In genomic region chr19:37695762-37696602, GRCm38 (mm10) we compare ENCODE assay signal across 11 mouse cellular contexts. TPM values are rescaled to one million over a fixed set of nuclear protein-coding genes. Genes with fewer than 3 reads are reported as not detected.
A peak's percentile ranks its signal among the peaks of the same experiment; 100 is the strongest.
DNase-seq lines count a peak whose midpoint lies in the region; ATAC-seq and TF ChIP-seq lines count a peak whose summit lies in the region.
"Had no signal": no experiment of that assay in that cellular context is flagged by ENCODE, and none has a peak within 500 bp of the region (broad histone marks: within the 10 kb centered on the region; RNA-seq: fewer than 3 reads in every experiment).

No protein-coding gene starts in this region.

- H3K9ac ChIP-seq in heart, embryonic 13.5 days = 0 out of 2 replicates have a peak overlapping the region, but pooled peaks have one; percentile 3
- H3K9ac ChIP-seq in hindbrain, embryonic 11.5 days (ENCODE audit: low read depth, low read length) = no peak overlapping the region
- no peak overlapping the region for H3K9ac ChIP-seq in liver, postnatal 0 days (replicated peaks)

- 5% methylated on average over 42 of the region's 42 CpGs for WGBS in heart, embryonic 13.5 days
- WGBS in hindbrain, embryonic 11.5 days = 1% methylated on average over 42 of the region's 42 CpGs
- 6% methylated on average over 42 of the region's 42 CpGs for WGBS in liver, postnatal 0 days (ENCODE audit: insufficient replicate concordance)

- no peaks in the 10 kb centered on the region for H3K36me3 ChIP-seq in heart, embryonic 13.5 days
- H3K36me3 ChIP-seq in hindbrain, embryonic 11.5 days (ENCODE audit: control insufficient read depth, insufficient read depth, low read length) = no peaks in the 10 kb centered on the region
- no peaks in the 10 kb centered on the region for H3K36me3 ChIP-seq in liver, postnatal 0 days (replicated peaks; ENCODE audit: insufficient read depth, low read length)

- intact Hi-C loops in heart, postnatal 10 days (cut with DNase I) = no loop called here

- no peak for TF ChIP-seq CTCF in liver, postnatal 0 days (IDR thresholded peaks at IDR 0.05; ENCODE audit: low read depth)

- peaks cover 47% of the 10 kb centered on the region for H3K4me1 ChIP-seq in heart, embryonic 13.5 days
- H3K4me1 ChIP-seq in hindbrain, embryonic 11.5 days (replicated peaks; ENCODE audit: control insufficient read depth, insufficient read depth, low read length) = peaks cover 19% of the 10 kb centered on the region
- peaks cover 21% of the 10 kb centered on the region for H3K4me1 ChIP-seq in liver, postnatal 0 days (ENCODE audit: insufficient read depth)

- DNase-seq in heart, postnatal 10 days = no peak
- DNase-seq in ES-CJ7 (ENCODE audit: low read depth, low spot score) = peak; percentile 64
- DNase-seq in hindbrain, embryonic 11.5 days (ENCODE audit: low spot score) = peak; percentile 53
- peak; percentile 63 for DNase-seq in liver, postnatal 0 days
- no peak for DNase-seq in thymus, postnatal 36 days
- DNase-seq in adrenal gland, postnatal 14 days = no peak
- DNase-seq in ovary, postnatal 10 days (ENCODE audit: low spot score) = no peak
- DNase-seq: left cerebral cortex, postnatal 4 days; right cerebral cortex, postnatal 25 days had no signal

- ATAC-seq in heart, embryonic 13.5 days (ENCODE audit: extremely low read depth, insufficient number of reproducible peaks, low FRiP score, low TSS enrichment) = no peak
- no peak for ATAC-seq in hindbrain, embryonic 11.5 days (ENCODE audit: low FRiP score)
- peak; percentile 72 for ATAC-seq in liver, postnatal 0 days

- H3K4me2 ChIP-seq in heart, embryonic 13.5 days = peak overlapping the region; percentile 83
- H3K4me2 ChIP-seq in hindbrain, embryonic 11.5 days (replicated peaks; ENCODE audit: low read depth, low read length) = 0 out of 2 replicates have a peak overlapping the region, but pooled peaks have one; percentile 17
- peak overlapping the region; percentile 66 for H3K4me2 ChIP-seq in liver, postnatal 0 days (ENCODE audit: low read depth, low read length)

- H3K27me3 ChIP-seq in heart, embryonic 13.5 days (replicated peaks) = peaks cover 100% of the 10 kb centered on the region
- H3K27me3 ChIP-seq in hindbrain, embryonic 11.5 days (ENCODE audit: control insufficient read depth, insufficient read depth, low read length) = peaks cover 100% of the 10 kb centered on the region
- peaks cover 95% of the 10 kb centered on the region for H3K27me3 ChIP-seq in liver, postnatal 0 days (ENCODE audit: insufficient read depth, low read length)

- H3K27ac ChIP-seq in heart, embryonic 13.5 days (replicated peaks) = no peak overlapping the region
- no peak overlapping the region for H3K27ac ChIP-seq in hindbrain, embryonic 11.5 days (ENCODE audit: low read depth, low read length)
- no peak overlapping the region for H3K27ac ChIP-seq in liver, postnatal 0 days (ENCODE audit: low read depth)

- no peaks in the 10 kb centered on the region for H3K9me3 ChIP-seq in heart, embryonic 13.5 days
- H3K9me3 ChIP-seq in hindbrain, embryonic 11.5 days (ENCODE audit: control insufficient read depth, low read length) = no peaks in the 10 kb centered on the region
- H3K9me3 ChIP-seq in liver, postnatal 0 days (ENCODE audit: low read length) = no peaks in the 10 kb centered on the region

- peak overlapping the region; percentile 54 for H3K4me3 ChIP-seq in heart, embryonic 13.5 days
- H3K4me3 ChIP-seq in hindbrain, embryonic 11.5 days (ENCODE audit: low read depth, low read length) = peak overlapping the region; percentile 31; the same call in 1 of the 2 replicates
- peak overlapping the region; percentile 40 for H3K4me3 ChIP-seq in liver, postnatal 0 days (ENCODE audit: low read depth, low read length)

- no peak for TF ChIP-seq EP300 in liver, postnatal 0 days (IDR thresholded peaks at IDR 0.05; ENCODE audit: low read depth)

RNA-seq across cellular contexts. Expression of gene Cyp26a1, which starts 1.6 kb away (rescaled TPM):
- 0.78 and 1.5 TPM in 2 replicates for polyA plus RNA-seq in heart, embryonic 13.5 days (2015; fragmentation: Nextera tagmentation; extraction: Ambion mirVana)
- total RNA-seq in heart, postnatal 10 days (2021) = under 1 TPM; 0.43 to 0.62 TPM
- 16.4 and 19.9 TPM in 2 replicates for polyA plus RNA-seq in hindbrain, embryonic 11.5 days (2014; fragmentation: Nextera tagmentation; extraction: Ambion mirVana)
- polyA plus RNA-seq in liver, postnatal 0 days (2015; fragmentation: Nextera tagmentation; extraction: Ambion mirVana) = 0.21 and 0.25 TPM in 2 replicates
- total RNA-seq in adrenal gland, postnatal 14 days (2021) = not detected in 2 replicates

RNA-seq across cellular contexts. Expression of gene Cyp26c1, which starts 10.6 kb away (rescaled TPM):
- not detected in 2 replicates for polyA plus RNA-seq in heart, embryonic 13.5 days (2015; fragmentation: Nextera tagmentation; extraction: Ambion mirVana)
- not detected for total RNA-seq in heart, postnatal 10 days (2021)
- 3.4 and 6.1 TPM in 2 replicates for polyA plus RNA-seq in hindbrain, embryonic 11.5 days (2014; fragmentation: Nextera tagmentation; extraction: Ambion mirVana)
- not detected in 2 replicates for polyA plus RNA-seq in liver, postnatal 0 days (2015; fragmentation: Nextera tagmentation; extraction: Ambion mirVana)
- total RNA-seq in adrenal gland, postnatal 14 days (2021) = 0.23 TPM in 1 of 2 replicates, not detected in the other
- polyA plus RNA-seq: frontal cortex, adult 2 months had no signal

Comparison
In these comparisons a context has a peak if more than half of its experiments do, and no peak if none do; other contexts are left out.
1. H3K4me2 ChIP-seq: peak in every context shown above with its lines; median percentile 83 in heart, embryonic 13.5 days; 66 in liver, postnatal 0 days; 17 in hindbrain, embryonic 11.5 days.
2. DNase-seq: peak in ES-CJ7 (single experiment), hindbrain, embryonic 11.5 days (single experiment) and liver, postnatal 0 days (single experiment); none in heart, postnatal 10 days (0 of 2), thymus, postnatal 36 days (0 of 2), adrenal gland, postnatal 14 days (single experiment) and ovary, postnatal 10 days (single experiment).
3. Peak in every context shown above with its lines, with median percentiles within 50 percentile points of each other: H3K4me3 ChIP-seq.